Mouse (Mus musculus) embryo, embryonic 10 days (tissue): ENCODE data around the gene Ndufa10.

ENCODE experiments used
- DNase-seq: peaks from one replicate; pipeline ENCODE4 v3.0.0-alpha.2; 2015; ENCODE audit warnings: low spot score

Ndufa10 gene

GRCm38 (mm10) chr1:92431420-92431819, 42.2 kb downstream of the Ndufa10 start:
- DNase-seq = no peak

- DNase-seq = no peak
These were observed 42.7 kb downstream of the Ndufa10 start for GRCm38 (mm10) chr1:92430991-92431390.

GRCm38 (mm10) chr1:92424714-92425113, 48.9 kb downstream of the Ndufa10 start:
- no peak for DNase-seq

GRCm38 (mm10) chr1:92405131-92405530, 68.5 kb downstream of the Ndufa10 start:
- DNase-seq = no peak

- DNase-seq = no peak
These were observed 73.1 kb downstream of the Ndufa10 start for GRCm38 (mm10) chr1:92400556-92400955.

GRCm38 (mm10) chr1:92398601-92399000, 75.1 kb downstream of the Ndufa10 start:
- DNase-seq = peak; percentile 36

- peak; percentile 21 for DNase-seq
These were observed 76.1 kb downstream of the Ndufa10 start for GRCm38 (mm10) chr1:92397511-92398051.

- DNase-seq = no peak
These were observed 79.4 kb downstream of the Ndufa10 start for GRCm38 (mm10) chr1:92394279-92394678.

GRCm38 (mm10) chr1:92393166-92393565, 80.5 kb downstream of the Ndufa10 start:
- DNase-seq = no peak
